Mouse (Mus musculus) heart, embryonic 10.5 days (tissue): Measurements from ENCODE around the gene Nhej1. TPM values are rescaled to one million over a fixed set of nuclear protein-coding genes. Genes with fewer than 3 reads are reported as not detected.

ENCODE experiments used
- DNase-seq: peaks from one replicate; pipeline ENCODE4 v3.0.0-alpha.2; 2017; ENCODE audit warnings: low spot score
- H3K27ac ChIP-seq: fragments of 300-500 bp; sonication (generic); 2 replicates; pipeline ENCODE4 v1.5.1; 2016; ENCODE audit warnings: mild to moderate bottlenecking
- H3K27me3 ChIP-seq: fragments of 300-500 bp; sonication (generic); 2 replicates; pipeline ENCODE4 v1.6.1; 2016; ENCODE audit warnings: mild to moderate bottlenecking; ENCODE audit not compliant: poor library complexity, insufficient read depth, severe bottlenecking
- H3K36me3 ChIP-seq: fragments of 300-500 bp; sonication (generic); 2 replicates; pipeline ENCODE4 v1.6.1; 2016; ENCODE audit warnings: mild to moderate bottlenecking, moderate library complexity
- H3K4me1 ChIP-seq: fragments of 300-500 bp; sonication (generic); 2 replicates; pipeline ENCODE4 v1.6.1; 2016; ENCODE audit warnings: mild to moderate bottlenecking
- H3K4me3 ChIP-seq: fragments of 300-500 bp; sonication (generic); 2 replicates; pipeline ENCODE4 v1.5.1; 2016; ENCODE audit warnings: mild to moderate bottlenecking, moderate library complexity
- H3K9me3 ChIP-seq: fragments of 300-500 bp; sonication (generic); 2 replicates; pipeline ENCODE4 v1.6.1; 2016; ENCODE audit warnings: mild to moderate bottlenecking, moderate library complexity
- WGBS: fragments of 180-500 bp; shearing (Covaris S2); methylation state at CpG from one replicate; pipeline ENCODE4 v1.1.7; 2016; 5-methylcytosine and 5-hydroxymethylcytosine counted together
- polyA plus RNA-seq: library from polyadenylated mRNA; unstranded; fragments of >200 nt; fragmentation: Nextera tagmentation; extraction: Ambion mirVana; gene quantifications from 2 replicates; pipeline ENCODE4 v1.2.1, GENCODE M21; 2016

Nhej1 gene
- 10.2 and 10.3 TPM in 2 replicates for polyA plus RNA-seq

DNA sequence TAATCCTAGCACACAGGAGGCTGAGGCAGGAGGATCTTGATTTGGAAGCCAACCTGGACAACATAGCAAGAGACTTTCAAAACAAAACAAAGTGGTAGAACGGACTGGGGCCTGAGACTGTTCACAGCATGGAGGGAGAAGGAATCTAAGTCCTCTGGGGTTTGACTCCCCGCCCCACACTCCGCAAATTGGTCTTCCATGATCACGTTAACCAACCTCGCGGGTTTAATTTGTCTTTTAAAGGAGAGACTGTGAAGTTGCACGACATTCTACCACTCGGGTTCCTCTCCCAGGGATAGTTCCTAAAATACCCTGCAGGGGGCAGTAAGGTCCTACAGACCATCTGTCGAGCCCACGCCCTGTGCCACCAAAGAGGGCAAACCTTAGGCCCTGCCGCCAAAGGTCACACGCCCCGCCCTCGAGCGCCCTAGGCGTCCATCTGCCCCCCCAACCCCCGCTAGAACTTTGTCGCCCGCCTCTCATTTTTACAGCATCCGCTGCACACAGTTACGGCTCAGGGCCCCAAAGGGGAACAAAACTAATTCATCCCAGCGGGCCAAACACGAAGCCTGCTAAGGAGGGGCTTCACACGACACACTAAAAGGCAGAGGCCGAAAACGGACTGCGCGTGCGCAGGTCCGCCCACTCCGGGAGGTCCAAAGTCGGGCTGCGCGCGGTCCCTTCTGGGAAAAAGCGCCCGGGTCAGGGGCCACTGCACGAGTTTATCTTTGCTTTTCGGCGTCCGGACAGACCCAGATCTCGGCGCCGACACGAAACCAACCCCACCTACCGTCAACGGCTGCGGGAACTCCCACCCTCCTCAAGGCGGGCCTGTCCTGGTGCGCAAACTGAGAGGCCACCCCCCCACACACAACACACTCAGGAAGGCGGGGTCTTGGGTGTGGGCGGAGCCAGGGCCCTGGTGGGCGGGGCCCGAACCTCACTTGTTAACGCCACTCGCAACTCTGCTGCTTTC lies at the start of gene Nhej1:
Gene Nhej1 (minus strand): TSS at position 855 of the 976 bp plus-strand sequence.
- DNase-seq = peak; percentile 98
- peaks cover 10% of the 10 kb centered on the region; the same call in 1 of the 2 replicates for H3K4me1 ChIP-seq
- H3K27ac ChIP-seq = peak within 1 kb of the TSS; percentile 96
- no peaks in the 10 kb centered on the region for H3K9me3 ChIP-seq
- WGBS = 2% methylated on average over 56 of the region's 56 CpGs
- H3K4me3 ChIP-seq = peak within 1 kb of the TSS; percentile 64
- H3K36me3 ChIP-seq = no peaks in the 10 kb centered on the region
- H3K27me3 ChIP-seq = 0 out of 2 replicates have a peak, but pooled peaks cover 3% of the 10 kb centered on the region

DNA sequence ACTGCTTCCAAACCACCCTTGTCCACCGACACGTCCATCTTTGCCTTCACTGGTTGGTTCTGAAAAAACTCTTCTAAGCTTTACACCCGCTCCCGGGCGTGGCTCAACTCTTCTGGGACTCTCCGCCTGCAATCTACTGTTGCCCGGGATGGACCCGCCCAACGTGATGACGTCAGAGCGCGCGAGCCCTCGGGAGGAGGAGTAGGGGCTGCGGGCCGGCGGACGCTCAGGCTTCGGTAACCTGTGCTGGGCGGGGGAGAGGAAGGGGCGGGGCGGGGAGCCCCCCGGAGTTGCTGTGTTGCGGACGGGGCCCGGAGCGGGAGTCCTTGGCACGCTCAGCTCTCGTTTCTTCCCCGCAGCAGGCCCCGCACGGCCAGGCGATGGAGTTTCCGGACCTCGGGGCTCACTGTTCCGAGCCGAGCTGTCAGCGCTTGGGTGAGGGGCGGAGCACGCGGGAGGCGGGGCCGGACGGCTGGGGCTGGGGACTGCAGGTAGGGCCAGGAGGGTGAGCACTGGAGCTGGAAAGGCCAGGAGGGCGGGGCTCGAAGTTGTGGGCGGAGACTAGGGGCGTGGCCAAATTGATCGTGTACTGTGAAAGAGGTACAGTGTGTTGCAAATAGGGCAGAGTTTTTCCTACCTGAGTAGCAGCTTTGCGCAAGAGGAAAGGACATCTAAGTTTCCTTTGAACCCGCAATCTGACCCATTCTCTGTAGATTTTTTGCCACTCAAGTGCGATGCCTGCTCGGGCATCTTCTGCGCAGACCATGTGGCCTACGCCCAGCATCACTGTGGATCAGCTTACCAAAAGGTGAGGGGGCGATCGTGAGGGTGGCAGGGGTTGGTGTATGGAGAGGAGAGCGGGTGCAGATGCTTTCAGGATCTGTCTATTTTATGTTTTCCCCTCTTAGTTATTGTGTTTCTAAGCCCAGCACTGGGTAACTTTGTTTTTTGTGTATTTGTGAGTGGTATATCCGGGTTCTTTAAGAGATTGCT lies 43.8 kb upstream of the Nhej1 start, which contains the start of gene Zfand2b:
Gene Zfand2b (plus strand): TSS at position 175 of the 993 bp plus-strand sequence.
- H3K36me3 ChIP-seq = peaks cover 40% of the 10 kb centered on the region
- 1% methylated on average over 56 of the region's 59 CpGs for WGBS
- peak within 1 kb of the TSS; percentile 94 for H3K27ac ChIP-seq
- H3K27me3 ChIP-seq = no peaks in the 10 kb centered on the region
- H3K4me1 ChIP-seq = peaks cover 16% of the 10 kb centered on the region
- DNase-seq = peak; percentile 99
- peak within 1 kb of the TSS; percentile 89 for H3K4me3 ChIP-seq
- no peaks in the 10 kb centered on the region for H3K9me3 ChIP-seq

DNA sequence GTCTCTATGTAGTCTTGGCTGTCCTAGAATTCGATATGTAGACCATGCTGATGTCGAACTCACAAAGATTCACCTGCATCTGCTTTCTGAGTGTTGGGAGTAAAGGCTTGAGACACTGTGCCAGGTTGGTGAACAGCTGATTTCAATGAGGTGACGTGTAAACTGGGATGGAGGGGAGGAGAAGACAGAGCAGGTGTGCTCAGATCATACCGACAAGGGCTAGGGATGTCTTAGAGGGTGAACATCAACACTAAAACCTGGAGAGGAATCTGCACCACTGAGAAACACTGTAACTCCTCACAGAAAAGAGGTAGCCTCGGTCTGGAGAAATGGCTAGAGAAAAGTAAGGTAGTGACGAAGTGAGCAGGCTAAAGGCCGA lies 43.1 kb upstream of the Nhej1 start:
- Histone ChIP-seq H3K4me3 (peak overlapping the region; percentile 89), H3K27me3 (no peaks in the 10 kb centered on the region), H3K9me3 (no peaks in the 10 kb centered on the region), H3K36me3 (peaks cover 33% of the 10 kb centered on the region), H3K27ac (peak overlapping the region; percentile 94), H3K4me1 (peaks cover 16% of the 10 kb centered on the region)
- no peak for DNase-seq
- WGBS = 8% methylated on average over 7 of the region's 7 CpGs

GRCm38 (mm10) chr1:75160256-75160617 lies 35.2 kb upstream of the Nhej1 start:
- DNase-seq = no peak
- WGBS = 57% methylated on average over 4 of the region's 4 CpGs
- no peak overlapping the region for H3K27ac ChIP-seq
- H3K4me3 ChIP-seq = no peak overlapping the region
- no peaks in the 10 kb centered on the region for H3K4me1 ChIP-seq
- H3K27me3 ChIP-seq = no peaks in the 10 kb centered on the region
- H3K9me3 ChIP-seq = no peaks in the 10 kb centered on the region
- H3K36me3 ChIP-seq = no peaks in the 10 kb centered on the region

GRCm38 (mm10) chr1:75159540-75160255 lies 34.7 kb upstream of the Nhej1 start:
- Histone ChIP-seq H3K9me3 (no peaks in the 10 kb centered on the region), H3K4me3 (no peak overlapping the region), H3K27me3 (no peaks in the 10 kb centered on the region), H3K4me1 (no peaks in the 10 kb centered on the region), H3K27ac (no peak overlapping the region), H3K36me3 (no peaks in the 10 kb centered on the region)
- DNase-seq = no peak
- WGBS = 47% methylated on average over 5 of the region's 5 CpGs

GRCm38 (mm10) chr1:75158990-75159389 lies 34.0 kb upstream of the Nhej1 start:
- H3K27ac ChIP-seq = no peak overlapping the region
- no peak overlapping the region for H3K4me3 ChIP-seq
- no peaks in the 10 kb centered on the region for H3K4me1 ChIP-seq
- no peaks in the 10 kb centered on the region for H3K9me3 ChIP-seq
- DNase-seq = no peak
- no peaks in the 10 kb centered on the region for H3K36me3 ChIP-seq
- H3K27me3 ChIP-seq = no peaks in the 10 kb centered on the region

GRCm38 (mm10) chr1:75155837-75156236 lies 30.8 kb upstream of the Nhej1 start:
- H3K4me1 ChIP-seq = no peaks in the 10 kb centered on the region
- WGBS = 56% methylated on average over 3 of the region's 3 CpGs
- no peaks in the 10 kb centered on the region for H3K27me3 ChIP-seq
- H3K9me3 ChIP-seq = no peaks in the 10 kb centered on the region
- H3K27ac ChIP-seq = no peak overlapping the region
- H3K36me3 ChIP-seq = no peaks in the 10 kb centered on the region
- DNase-seq = no peak
- H3K4me3 ChIP-seq = no peak overlapping the region

DNA sequence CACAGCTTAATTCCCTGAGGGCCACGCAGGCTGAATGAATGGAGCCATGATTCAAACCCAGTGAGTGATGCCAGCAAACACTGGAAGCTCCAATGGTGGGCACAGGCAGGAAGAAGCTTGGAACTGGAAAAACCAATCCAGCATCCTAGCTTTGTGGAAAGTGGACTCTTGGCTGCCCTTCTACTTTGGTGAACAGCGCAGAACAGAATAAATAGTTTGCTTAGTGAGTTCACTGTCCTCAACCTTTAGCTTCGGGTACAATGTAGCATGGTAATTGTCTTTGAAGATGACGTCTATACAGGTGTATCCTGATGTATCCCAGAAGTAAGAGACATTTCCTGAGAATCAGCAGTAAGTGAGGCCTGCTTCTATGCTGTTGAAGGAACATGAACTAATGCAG lies 23.7 kb upstream of the Nhej1 start:
- H3K9me3 ChIP-seq = no peaks in the 10 kb centered on the region
- no peaks in the 10 kb centered on the region for H3K27me3 ChIP-seq
- 86% methylated on average over 4 of the region's 4 CpGs for WGBS
- H3K27ac ChIP-seq = no peak overlapping the region
- no peak for DNase-seq
- H3K36me3 ChIP-seq = peaks cover 50% of the 10 kb centered on the region
- H3K4me3 ChIP-seq = no peak overlapping the region
- 0 out of 2 replicates have a peak, but pooled peaks cover 6% of the 10 kb centered on the region for H3K4me1 ChIP-seq

- Histone ChIP-seq H3K4me3 (no peak overlapping the region), H3K27ac (no peak overlapping the region), H3K36me3 (peaks cover 50% of the 10 kb centered on the region), H3K9me3 (no peaks in the 10 kb centered on the region), H3K27me3 (no peaks in the 10 kb centered on the region), H3K4me1 (0 out of 2 replicates have a peak, but pooled peaks cover 8% of the 10 kb centered on the region)
- WGBS = 59% methylated on average over 7 of the region's 7 CpGs
- DNase-seq = no peak
These were observed 22.6 kb upstream of the Nhej1 start for GRCm38 (mm10) chr1:75147411-75148135.

DNA sequence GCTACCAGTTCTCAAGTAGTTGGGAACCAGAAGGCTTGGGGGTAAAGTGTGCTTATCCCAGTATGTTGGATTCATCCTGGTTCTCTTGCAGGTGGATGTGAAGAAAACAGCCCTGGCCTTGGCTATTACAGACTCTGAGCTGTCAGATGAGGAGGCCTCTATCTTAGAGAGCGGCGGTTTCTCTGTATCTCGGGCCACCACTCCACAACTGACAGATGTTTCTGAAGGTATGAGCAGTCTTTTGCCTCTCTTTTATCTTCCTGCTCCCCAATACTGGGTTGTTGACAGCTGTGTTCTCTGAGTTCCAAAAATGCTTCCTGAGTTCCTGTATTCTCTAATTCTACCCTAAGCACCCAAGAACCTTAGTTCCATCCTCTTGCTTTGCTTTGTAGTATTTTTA lies 20.6 kb upstream of the Nhej1 start:
- Histone ChIP-seq H3K36me3 (peaks cover 50% of the 10 kb centered on the region), H3K4me3 (no peak overlapping the region), H3K9me3 (no peaks in the 10 kb centered on the region), H3K4me1 (peaks cover 21% of the 10 kb centered on the region), H3K27me3 (no peaks in the 10 kb centered on the region), H3K27ac (no peak overlapping the region)
- WGBS = 84% methylated on average over 3 of the region's 3 CpGs
- DNase-seq = no peak

DNA sequence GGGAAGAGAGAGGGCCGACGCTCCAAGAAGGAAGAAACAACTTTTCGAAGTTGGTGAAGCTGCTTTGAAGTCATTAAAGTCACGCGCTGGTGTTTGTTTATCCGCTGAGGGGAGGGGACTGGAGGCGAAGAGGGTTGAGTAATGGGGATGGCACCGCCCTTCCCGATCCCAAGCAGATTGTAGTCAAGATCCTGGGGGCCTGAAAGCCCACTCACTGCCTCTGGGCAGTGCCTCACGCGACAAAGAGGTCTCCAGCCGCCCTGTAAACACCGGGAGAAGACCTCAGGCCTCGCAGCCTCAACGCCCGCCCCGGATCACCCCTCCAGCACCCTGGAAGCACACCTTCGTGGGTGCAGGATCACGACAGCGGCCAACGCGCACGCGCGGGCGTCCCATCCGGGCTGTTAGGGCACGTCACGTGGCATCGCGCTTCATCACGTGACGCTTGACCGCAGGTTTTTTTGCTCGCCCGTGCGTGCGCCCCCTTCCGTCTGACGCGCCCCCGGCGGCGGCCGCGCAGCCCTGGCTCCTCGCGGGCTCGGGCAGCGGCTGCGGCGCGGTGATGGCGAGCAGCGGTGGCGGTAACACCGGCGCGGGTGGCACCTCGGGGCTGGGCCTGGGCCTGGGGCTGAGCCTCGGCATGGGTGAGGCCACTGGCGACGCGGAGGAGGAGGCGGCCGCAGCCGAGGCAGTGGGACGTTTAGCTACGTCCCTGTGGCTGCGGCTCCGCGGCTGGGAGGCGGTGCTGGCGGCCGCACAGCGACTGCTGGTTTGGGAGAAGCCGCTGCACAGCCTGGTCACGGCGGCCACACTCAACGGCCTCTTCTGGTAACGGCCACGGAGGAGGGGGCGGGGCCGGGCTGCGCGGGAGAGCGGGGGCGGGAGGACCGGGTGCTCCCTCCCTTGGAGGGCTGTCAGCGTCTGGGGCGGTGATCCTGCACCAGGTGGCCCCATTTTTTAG lies 17.6 kb upstream of the Nhej1 start, which contains the start of the genes Cnppd1 and Retreg2:
Gene Cnppd1 (minus strand): TSS at position 411 of the 961 bp plus-strand sequence.
Gene Retreg2 (plus strand): TSS at position 478 of the 961 bp plus-strand sequence.
- Histone ChIP-seq H3K36me3 (peaks cover 58% of the 10 kb centered on the region), H3K27me3 (no peaks in the 10 kb centered on the region), H3K9me3 (no peaks in the 10 kb centered on the region), H3K27ac (peak within 1 kb of the TSS; percentile 97), H3K4me3 (peak within 1 kb of the TSS; percentile 93), H3K4me1 (peaks cover 24% of the 10 kb centered on the region)
- peak; percentile 97 for DNase-seq
- under 1% methylated on average over 91 of the region's 91 CpGs for WGBS
